Mouse (Mus musculus): ENCODE data around the gene Dnajc13. TPM values are rescaled to one million over a fixed set of nuclear protein-coding genes. Genes with fewer than 3 reads are reported as not detected.

Gene Dnajc13
- total and polyA plus RNA-seq, 3 experiments: 24.1 to 59.0 (median 31.1) TPM

DNA sequence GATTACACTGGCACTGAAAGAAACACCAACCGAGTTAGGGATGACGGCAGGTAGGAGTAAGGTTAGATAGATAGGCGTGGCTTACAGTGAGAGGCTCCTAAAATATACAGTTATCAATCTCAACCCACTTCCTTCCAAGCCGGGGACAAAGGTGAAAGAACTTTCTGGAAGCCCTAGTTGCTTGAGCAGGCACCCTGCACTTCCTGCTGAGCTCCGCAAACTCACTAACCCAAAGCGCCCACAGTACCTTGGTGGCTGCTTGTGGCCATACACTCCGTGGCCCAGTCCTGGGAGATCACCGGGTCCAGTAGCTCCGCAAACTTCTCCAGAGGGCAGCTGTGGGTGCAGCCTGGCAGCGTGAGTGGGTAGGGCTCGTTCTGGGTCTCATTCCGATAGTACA lies 37.8 kb upstream of the Dnajc13 start:
- no peak for DNase-seq (ENCODE audit: low read depth, low spot score)
- H3K27ac ChIP-seq (ENCODE audit: control insufficient read depth, low read depth, low read length): no peak overlapping the region
- H3K79me2 ChIP-seq (ENCODE audit: control insufficient read depth, insufficient read depth, low read length, poor library complexity): no peaks in the 10 kb centered on the region
- TF ChIP-seq TBP (IDR thresholded peaks at IDR 0.05; ENCODE audit: low read depth, low read length) (no peak), USF2 (IDR thresholded peaks at IDR 0.05; ENCODE audit: borderline replicate concordance in 1 of 2, insufficient read depth in 1 of 2, low read depth in 1 of 2, low read length in 2 of 2) (no peak), RAD21 (IDR thresholded peaks at IDR 0.05; ENCODE audit: low read depth, low read length) (no peak), ZC3H11A (IDR thresholded peaks at IDR 0.05; ENCODE audit: low read depth, low read length) (no peak), CHD1 (IDR thresholded peaks at IDR 0.05; ENCODE audit: low read depth, low read length) (no peak), EP300 (IDR thresholded peaks at IDR 0.05; ENCODE audit: low read depth in 1 of 2, low read length in 2 of 2) (no peak), MAX (IDR thresholded peaks at IDR 0.05; ENCODE audit: low read length) (no peak)
- H3K4me1 ChIP-seq (ENCODE audit: control insufficient read depth in 1 of 2, insufficient read depth in 2 of 2, low read length in 2 of 2): peaks cover 0 to under 1% of the 10 kb centered on the region in 2 experiments; a peak in 1 of 4 replicates
- no peak overlapping the region for H3K4me3 ChIP-seq (ENCODE audit: control insufficient read depth in 1 of 2, insufficient read depth in 1 of 2, low read depth in 2 of 2, low read length in 2 of 2)
- no peaks in the 10 kb centered on the region for H3K9me3 ChIP-seq (replicated peaks; ENCODE audit: insufficient read depth, low read length)
- peaks cover 0 to 4% of the 10 kb centered on the region in 2 experiments; a peak in 2 of 4 replicates for H3K27me3 ChIP-seq (ENCODE audit: control insufficient read depth in 1 of 2, insufficient read depth in 2 of 2, low read length in 2 of 2)
- H3K36me3 ChIP-seq (ENCODE audit: control insufficient read depth in 1 of 2, insufficient read depth in 2 of 2, low read length in 2 of 2): no peaks in the 10 kb centered on the region
- no peak overlapping the region for H3K9ac ChIP-seq (ENCODE audit: control insufficient read depth, low read depth, low read length, poor library complexity, severe bottlenecking)

DNA sequence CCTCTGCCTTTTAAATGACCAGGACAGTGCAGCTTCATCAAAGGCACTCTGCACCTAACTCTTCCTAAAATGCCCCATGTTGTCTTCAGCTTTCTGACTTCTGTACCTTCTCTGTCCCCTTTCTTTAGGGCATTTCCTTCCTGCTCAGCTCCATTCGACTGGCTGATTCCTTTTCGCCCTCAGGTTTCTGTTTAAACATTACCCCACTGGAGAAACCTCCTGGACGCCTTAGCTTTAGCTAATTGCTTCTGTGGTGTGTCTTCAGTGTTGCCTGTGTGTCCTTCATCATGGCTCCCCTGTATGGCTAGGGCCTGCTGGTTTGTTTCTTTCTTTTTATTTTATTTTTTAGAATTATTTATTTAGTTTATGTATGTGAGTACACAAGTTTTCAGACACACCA lies 34.3 kb upstream of the Dnajc13 start:
- DNase-seq (ENCODE audit: low read depth, low spot score): no peak
- Histone ChIP-seq H3K4me3 (ENCODE audit: control insufficient read depth in 1 of 2, insufficient read depth in 1 of 2, low read depth in 2 of 2, low read length in 2 of 2) (no peak overlapping the region), H3K79me2 (ENCODE audit: control insufficient read depth, insufficient read depth, low read length, poor library complexity) (no peaks in the 10 kb centered on the region), H3K27me3 (ENCODE audit: control insufficient read depth in 1 of 2, insufficient read depth in 2 of 2, low read length in 2 of 2) (peaks cover 0 to 4% of the 10 kb centered on the region in 2 experiments; a peak in 2 of 4 replicates), H3K36me3 (ENCODE audit: control insufficient read depth in 1 of 2, insufficient read depth in 2 of 2, low read length in 2 of 2) (no peaks in the 10 kb centered on the region), H3K27ac (ENCODE audit: control insufficient read depth, low read depth, low read length) (no peak overlapping the region), H3K4me1 (ENCODE audit: control insufficient read depth in 1 of 2, insufficient read depth in 2 of 2, low read length in 2 of 2) (no peaks in the 10 kb centered on the region), H3K9me3 (replicated peaks; ENCODE audit: insufficient read depth, low read length) (no peaks in the 10 kb centered on the region), H3K9ac (ENCODE audit: control insufficient read depth, low read depth, low read length, poor library complexity, severe bottlenecking) (no peak overlapping the region)
- TF ChIP-seq HCFC1 (IDR thresholded peaks at IDR 0.05; ENCODE audit: low read depth, low read length) (no peak), NELFE (IDR thresholded peaks at IDR 0.05; ENCODE audit: low read depth, low read length) (no peak), TAL1 (IDR thresholded peaks at IDR 0.05; ENCODE audit: low read length) (no peak), ZKSCAN1 (IDR thresholded peaks at IDR 0.05; ENCODE audit: low read depth, low read length) (no peak), ELF1 (IDR thresholded peaks at IDR 0.05; ENCODE audit: low read depth, low read length) (no peak), MAZ (IDR thresholded peaks at IDR 0.05; ENCODE audit: low read depth, low read length) (no peak), CHD2 (IDR thresholded peaks at IDR 0.05; ENCODE audit: low read length) (no peak), GATA1 (IDR thresholded peaks at IDR 0.05; ENCODE audit: low read depth, low read length) (no peak), MYC (IDR thresholded peaks at IDR 0.05; ENCODE audit: low read depth, low read length) (no peak), ZMIZ1 (IDR thresholded peaks at IDR 0.05; ENCODE audit: low read depth, low read length) (no peak), RCOR1 (IDR thresholded peaks at IDR 0.05; ENCODE audit: low read depth, low read length) (no peak), MAX (IDR thresholded peaks at IDR 0.05; ENCODE audit: low read length) (no peak)
